Mouse (Mus musculus) heart, embryonic 13.5 days (tissue): ENCODE data around the gene Fndc1. TPM values are rescaled to one million over a fixed set of nuclear protein-coding genes. Genes with fewer than 3 reads are reported as not detected.

Experiments used
- ATAC-seq: fragments of 200-750 bp; cut with Nextera tagmentation; 2 replicates; pipeline ENCODE4 v1.8.0; 2017; ENCODE audit warnings: moderate TSS enrichment; ENCODE audit not compliant: insufficient number of reproducible peaks, low FRiP score, low TSS enrichment; ENCODE audit errors: extremely low read depth
- H3K27ac ChIP-seq: fragments of 300-500 bp; sonication (generic); replicated peaks from 2 replicates; pipeline ENCODE4 v1.5.1; 2015; ENCODE audit warnings: moderate library complexity, mild to moderate bottlenecking, inconsistent platforms
- H3K27me3 ChIP-seq: fragments of 300-500 bp; sonication (generic); replicated peaks from 2 replicates; pipeline ENCODE4 v1.6.1; 2015; ENCODE audit warnings: mild to moderate bottlenecking, inconsistent platforms
- H3K36me3 ChIP-seq: fragments of 300-500 bp; sonication (generic); 2 replicates; pipeline ENCODE4 v1.6.1; 2015; ENCODE audit warnings: mild to moderate bottlenecking, inconsistent platforms
- H3K4me1 ChIP-seq: fragments of 300-500 bp; sonication (generic); 2 replicates; pipeline ENCODE4 v1.6.1; 2015; ENCODE audit warnings: inconsistent platforms
- H3K4me2 ChIP-seq: fragments of 300-500 bp; sonication (generic); 2 replicates; pipeline ENCODE4 v1.6.1; 2015; ENCODE audit warnings: inconsistent platforms, mild to moderate bottlenecking, moderate library complexity
- H3K4me3 ChIP-seq: fragments of 300-500 bp; sonication (generic); 2 replicates; pipeline ENCODE4 v1.5.1; 2015; ENCODE audit warnings: moderate library complexity, mild to moderate bottlenecking, inconsistent platforms
- H3K9ac ChIP-seq: fragments of 300-500 bp; sonication (generic); 2 replicates; pipeline ENCODE4 v1.6.1; 2015; ENCODE audit warnings: inconsistent platforms, mild to moderate bottlenecking, moderate library complexity
- H3K9me3 ChIP-seq: fragments of 300-500 bp; sonication (generic); 2 replicates; pipeline ENCODE4 v1.6.1; 2016; ENCODE audit warnings: inconsistent platforms
- WGBS: fragments of 180-500 bp; shearing (Covaris S2); methylation state at CpG from one replicate; pipeline ENCODE4 v1.1.7; 2015; ENCODE audit warnings: mixed read lengths; 5-methylcytosine and 5-hydroxymethylcytosine counted together
- polyA plus RNA-seq: library from polyadenylated mRNA; unstranded; fragments of >200 nt; fragmentation: Nextera tagmentation; extraction: Ambion mirVana; gene quantifications from 2 replicates; pipeline ENCODE4 v1.2.1, GENCODE M21; 2015

Gene Fndc1
- polyA plus RNA-seq: 8.8 and 10.8 TPM in 2 replicates

DNA sequence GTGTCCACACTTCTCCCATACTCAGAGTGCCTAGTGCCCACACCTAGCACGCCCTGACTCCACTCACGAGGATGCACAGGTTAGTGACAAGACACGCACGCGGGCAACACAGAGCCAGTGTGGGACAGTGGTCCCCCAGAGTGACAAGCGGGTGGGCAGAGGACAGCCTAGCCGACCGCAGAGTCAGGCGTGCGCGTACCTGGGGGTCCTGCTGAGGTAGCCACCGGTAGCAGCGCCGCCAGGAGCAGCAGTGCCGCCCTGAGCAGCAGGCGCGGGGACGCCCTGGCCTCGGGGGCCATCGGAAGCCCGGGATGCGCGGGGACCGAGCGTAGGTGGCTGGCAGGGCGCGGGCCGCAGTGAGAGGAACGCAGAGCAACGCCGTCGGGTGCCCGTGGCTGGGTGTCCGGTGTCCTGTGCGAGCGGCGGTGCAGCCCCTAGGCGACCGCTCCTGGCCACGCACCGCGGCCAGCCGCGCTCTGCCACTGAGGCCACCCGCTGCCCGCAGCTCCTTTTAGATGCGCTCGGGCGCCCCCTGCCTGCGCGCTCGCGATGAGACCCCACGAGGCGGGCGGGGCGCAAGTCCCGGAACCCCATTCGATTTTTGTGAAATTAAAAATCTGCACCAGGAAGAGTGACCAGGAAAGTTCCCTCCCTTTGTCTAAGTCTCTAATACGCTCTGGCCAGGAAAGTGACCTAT, at the start of gene Fndc1:
Fndc1 (minus strand) TSS at position 484 of the 697 bp plus-strand sequence.
- H3K4me3 ChIP-seq: peak within 1 kb of the TSS; percentile 58
- H3K9ac ChIP-seq: peak within 1 kb of the TSS; percentile 81
- no peaks in the 10 kb centered on the region for H3K9me3 ChIP-seq
- WGBS: 1% methylated on average over 60 of the region's 60 CpGs
- H3K27me3 ChIP-seq: peaks cover 77% of the 10 kb centered on the region
- ATAC-seq: no peak
- H3K4me2 ChIP-seq: peak within 1 kb of the TSS; percentile 93
- no peak within 1 kb of the TSS for H3K27ac ChIP-seq
- H3K36me3 ChIP-seq: no peaks in the 10 kb centered on the region
- H3K4me1 ChIP-seq: peaks cover 22% of the 10 kb centered on the region

- Histone ChIP-seq H3K27me3 (peaks cover 5% of the 10 kb centered on the region; the same call in 1 of the 2 replicates), H3K9ac (no peak overlapping the region), H3K27ac (no peak overlapping the region), H3K4me3 (no peak overlapping the region), H3K4me1 (peaks cover 6% of the 10 kb centered on the region), H3K4me2 (no peak overlapping the region), H3K36me3 (no peaks in the 10 kb centered on the region), H3K9me3 (no peaks in the 10 kb centered on the region)
- no peak for ATAC-seq
- 87% methylated on average over 13 of the region's 13 CpGs for WGBS
Measured at GRCm38 (mm10) chr17:7876541-7876940, 49.4 kb upstream of the Fndc1 start.

DNA sequence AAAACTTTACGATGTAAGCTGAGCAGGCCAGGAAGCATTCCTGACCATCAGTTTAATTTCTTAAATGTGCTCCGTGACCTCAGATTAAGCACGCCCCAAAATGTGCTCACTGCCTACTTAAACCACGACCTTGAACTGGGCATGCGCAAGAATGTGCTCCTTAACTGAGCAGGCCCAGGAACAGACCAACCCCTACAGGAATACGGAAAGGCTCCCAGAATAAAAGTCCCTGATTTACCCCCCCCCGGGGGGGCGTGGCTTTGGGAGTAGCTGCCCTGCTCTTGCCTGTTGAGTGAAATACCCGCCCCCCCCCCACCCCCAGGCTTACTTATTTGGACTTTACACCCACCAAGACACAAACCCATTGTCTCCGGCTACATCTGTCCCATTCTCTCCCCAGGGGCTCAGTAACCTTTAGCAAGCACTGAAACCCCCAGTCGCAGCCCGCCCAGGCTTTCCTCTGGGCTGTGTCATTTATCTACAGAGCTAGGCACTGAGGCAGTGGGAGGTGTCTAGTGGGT, 48.9 kb upstream of the Fndc1 start:
- no peak overlapping the region for H3K27ac ChIP-seq
- peaks cover 10% of the 10 kb centered on the region; the same call in 1 of the 2 replicates for H3K27me3 ChIP-seq
- no peaks in the 10 kb centered on the region for H3K9me3 ChIP-seq
- no peaks in the 10 kb centered on the region for H3K36me3 ChIP-seq
- H3K9ac ChIP-seq: no peak overlapping the region
- H3K4me2 ChIP-seq: no peak overlapping the region
- H3K4me1 ChIP-seq: peaks cover 6% of the 10 kb centered on the region
- no peak for ATAC-seq
- WGBS: 46% methylated on average over 11 of the region's 12 CpGs
- no peak overlapping the region for H3K4me3 ChIP-seq

- no peak overlapping the region for H3K4me2 ChIP-seq
- peaks cover 16% of the 10 kb centered on the region for H3K27me3 ChIP-seq
- H3K9me3 ChIP-seq: no peaks in the 10 kb centered on the region
- H3K4me1 ChIP-seq: peaks cover 6% of the 10 kb centered on the region
- 75% methylated on average over 21 of the region's 21 CpGs for WGBS
- no peak overlapping the region for H3K4me3 ChIP-seq
- no peak overlapping the region for H3K27ac ChIP-seq
- no peak overlapping the region for H3K9ac ChIP-seq
- ATAC-seq: no peak
- H3K36me3 ChIP-seq: no peaks in the 10 kb centered on the region
Measured at GRCm38 (mm10) chr17:7874776-7875531, 47.9 kb upstream of the Fndc1 start.

DNA sequence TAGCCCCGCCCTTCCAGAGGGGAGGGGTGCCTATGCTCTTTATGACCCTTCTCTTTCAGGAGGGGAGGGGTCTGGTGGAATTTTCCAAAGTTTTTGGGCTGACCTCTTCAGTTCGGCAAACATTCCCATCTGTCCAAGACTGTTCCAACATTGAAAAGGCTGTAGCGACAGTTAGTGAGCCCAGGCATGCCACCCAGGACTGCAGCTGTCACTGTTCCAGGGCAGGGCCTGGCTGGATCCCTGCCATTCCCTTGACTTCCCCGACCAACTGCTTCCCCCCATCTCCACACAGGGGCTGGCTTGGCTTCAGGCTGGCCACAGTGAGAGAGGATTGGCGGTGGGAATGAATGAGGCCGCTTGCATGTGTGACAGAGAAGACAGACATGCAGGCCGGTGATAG, 46.3 kb upstream of the Fndc1 start:
- Histone ChIP-seq H3K9ac (no peak overlapping the region), H3K9me3 (no peaks in the 10 kb centered on the region)
- no peak for ATAC-seq

DNA sequence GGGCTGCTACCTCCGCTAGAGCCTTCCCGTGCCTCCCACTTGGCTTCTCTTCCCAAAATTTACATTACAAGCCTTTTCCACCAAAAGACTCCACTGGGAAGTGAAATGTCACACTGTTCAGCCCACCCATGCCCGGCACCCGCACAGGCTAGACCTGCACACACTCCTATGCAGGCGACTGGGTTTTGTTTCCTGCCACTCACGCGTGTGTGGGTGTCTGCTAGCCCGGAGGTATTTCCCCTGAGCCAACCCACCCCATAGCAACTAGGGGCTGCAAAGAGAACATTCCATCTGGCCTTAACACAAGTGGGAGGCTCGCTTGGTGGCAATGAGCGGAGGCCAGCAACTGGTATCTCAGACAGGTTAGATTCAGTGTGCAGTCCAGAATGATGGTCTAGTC, 44.7 kb upstream of the Fndc1 start:
- H3K27me3 ChIP-seq: peaks cover 35% of the 10 kb centered on the region
- WGBS: 70% methylated on average over 10 of the region's 10 CpGs
- no peaks in the 10 kb centered on the region for H3K36me3 ChIP-seq
- peaks cover 6% of the 10 kb centered on the region for H3K4me1 ChIP-seq
- H3K4me3 ChIP-seq: no peak overlapping the region
- H3K27ac ChIP-seq: no peak overlapping the region
- ATAC-seq: no peak
- no peaks in the 10 kb centered on the region for H3K9me3 ChIP-seq
- H3K9ac ChIP-seq: no peak overlapping the region
- no peak overlapping the region for H3K4me2 ChIP-seq

More for the DNA sequence above, 46.3 kb upstream of the Fndc1 start:
- no peak overlapping the region for H3K4me2 ChIP-seq
- H3K36me3 ChIP-seq: no peaks in the 10 kb centered on the region
- H3K4me3 ChIP-seq: no peak overlapping the region
- H3K27ac ChIP-seq: no peak overlapping the region
- 71% methylated on average over 7 of the region's 7 CpGs for WGBS
- peaks cover 28% of the 10 kb centered on the region for H3K27me3 ChIP-seq
- H3K4me1 ChIP-seq: peaks cover 6% of the 10 kb centered on the region

GRCm38 (mm10) chr17:7870862-7871605, 43.9 kb upstream of the Fndc1 start:
- no peak overlapping the region for H3K4me2 ChIP-seq
- no peak for ATAC-seq
- H3K27me3 ChIP-seq: peaks cover 38% of the 10 kb centered on the region
- 74% methylated on average over 6 of the region's 6 CpGs for WGBS
- H3K9ac ChIP-seq: no peak overlapping the region
- H3K4me1 ChIP-seq: peaks cover 7% of the 10 kb centered on the region
- no peak overlapping the region for H3K27ac ChIP-seq
- no peaks in the 10 kb centered on the region for H3K9me3 ChIP-seq
- H3K4me3 ChIP-seq: no peak overlapping the region
- H3K36me3 ChIP-seq: no peaks in the 10 kb centered on the region

DNA sequence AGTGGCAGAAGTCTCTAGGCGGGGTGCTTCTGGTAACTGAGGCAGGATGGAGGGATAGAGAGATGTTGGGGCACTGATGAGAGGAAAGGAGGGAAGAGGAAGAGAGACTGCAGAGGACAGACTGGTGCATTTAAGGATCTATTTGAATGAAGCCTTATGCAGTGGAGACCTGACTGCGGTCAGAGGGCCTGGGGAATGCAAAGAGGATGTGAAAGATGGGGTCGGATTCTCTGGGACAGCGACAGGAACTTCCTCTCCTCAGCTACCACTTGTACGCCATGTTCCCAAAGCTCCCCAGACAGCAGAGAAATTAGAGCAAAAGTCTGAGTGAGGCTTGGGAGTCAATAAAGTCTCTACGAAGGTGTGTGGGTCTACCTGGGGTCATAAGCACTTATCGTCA, 42.0 kb upstream of the Fndc1 start:
- peaks cover 38% of the 10 kb centered on the region for H3K27me3 ChIP-seq
- no peak overlapping the region for H3K4me3 ChIP-seq
- peak overlapping the region; percentile 16; the same call in 1 of the 2 replicates for H3K9ac ChIP-seq
- H3K36me3 ChIP-seq: no peaks in the 10 kb centered on the region
- no peak overlapping the region for H3K27ac ChIP-seq
- no peak overlapping the region for H3K4me2 ChIP-seq
- H3K4me1 ChIP-seq: 0 out of 2 replicates have a peak, but pooled peaks cover 5% of the 10 kb centered on the region
- ATAC-seq: no peak
- 71% methylated on average over 7 of the region's 7 CpGs for WGBS
- no peaks in the 10 kb centered on the region for H3K9me3 ChIP-seq

DNA sequence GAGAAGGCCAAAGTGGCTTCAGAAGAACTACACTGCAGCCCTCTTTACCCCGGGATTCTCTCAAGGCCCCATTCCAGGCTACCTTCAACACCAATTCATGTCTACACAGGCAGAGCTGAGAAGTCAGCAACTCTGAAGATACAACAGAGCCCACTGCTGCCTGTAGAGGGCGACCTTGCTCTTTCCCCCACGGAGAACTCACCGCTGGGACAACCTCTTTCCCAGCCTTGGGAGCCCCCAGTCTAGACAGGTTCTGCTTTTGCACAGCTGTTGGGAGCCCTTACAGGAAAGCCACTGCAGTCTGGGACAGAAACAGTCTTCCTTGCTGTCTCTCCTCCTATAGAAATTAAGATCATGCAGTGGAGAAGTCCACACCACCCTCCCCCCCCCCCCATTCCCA, 41.5 kb upstream of the Fndc1 start:
- 0 out of 2 replicates have a peak, but pooled peaks cover 5% of the 10 kb centered on the region for H3K4me1 ChIP-seq
- no peak overlapping the region for H3K4me3 ChIP-seq
- H3K36me3 ChIP-seq: no peaks in the 10 kb centered on the region
- WGBS: 3% methylated on average over 4 of the region's 4 CpGs
- ATAC-seq: no peak
- peak overlapping the region; percentile 16; the same call in 1 of the 2 replicates for H3K9ac ChIP-seq
- H3K27me3 ChIP-seq: peaks cover 37% of the 10 kb centered on the region
- H3K4me2 ChIP-seq: no peak overlapping the region
- H3K27ac ChIP-seq: no peak overlapping the region
- no peaks in the 10 kb centered on the region for H3K9me3 ChIP-seq

DNA sequence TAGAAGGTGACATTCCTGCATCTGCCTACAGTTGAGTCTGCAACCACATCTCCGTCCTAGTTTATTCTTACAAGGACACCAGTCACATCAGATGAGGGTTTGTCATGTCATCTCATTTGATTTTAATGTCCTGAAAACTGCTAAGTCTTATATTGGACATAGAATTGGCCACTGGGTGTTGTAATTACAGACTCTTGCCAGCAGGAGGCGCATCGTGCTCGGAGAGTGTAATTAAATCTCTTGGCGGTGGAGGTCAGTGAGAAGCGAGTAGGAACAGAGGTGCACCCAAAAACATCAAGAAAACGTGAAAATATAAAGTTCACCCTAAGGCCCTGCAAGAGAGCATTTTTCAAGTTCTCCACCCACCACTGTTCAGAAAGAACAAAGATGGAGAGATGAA, 37.6 kb upstream of the Fndc1 start:
- H3K9me3 ChIP-seq: no peaks in the 10 kb centered on the region
- H3K27me3 ChIP-seq: peaks cover 26% of the 10 kb centered on the region
- no peak overlapping the region for H3K4me2 ChIP-seq
- no peak overlapping the region for H3K27ac ChIP-seq
- WGBS: 14% methylated on average over 7 of the region's 7 CpGs
- H3K4me3 ChIP-seq: no peak overlapping the region
- no peak overlapping the region for H3K9ac ChIP-seq
- H3K4me1 ChIP-seq: 0 out of 2 replicates have a peak, but pooled peaks cover 5% of the 10 kb centered on the region
- ATAC-seq: no peak
- no peaks in the 10 kb centered on the region for H3K36me3 ChIP-seq

GRCm38 (mm10) chr17:7863745-7864144, 36.6 kb upstream of the Fndc1 start:
- Histone ChIP-seq H3K36me3 (no peaks in the 10 kb centered on the region), H3K4me1 (0 out of 2 replicates have a peak, but pooled peaks cover 5% of the 10 kb centered on the region), H3K9me3 (no peaks in the 10 kb centered on the region), H3K27me3 (0 out of 2 replicates have a peak, but pooled peaks cover 17% of the 10 kb centered on the region), H3K27ac (no peak overlapping the region), H3K4me2 (no peak overlapping the region), H3K9ac (no peak overlapping the region), H3K4me3 (no peak overlapping the region)
- WGBS: 20% methylated on average over 4 of the region's 4 CpGs
- ATAC-seq: no peak
